Comparison of ENCODE assay signal across 22 mouse cellular contexts in the genomic region with DNA sequence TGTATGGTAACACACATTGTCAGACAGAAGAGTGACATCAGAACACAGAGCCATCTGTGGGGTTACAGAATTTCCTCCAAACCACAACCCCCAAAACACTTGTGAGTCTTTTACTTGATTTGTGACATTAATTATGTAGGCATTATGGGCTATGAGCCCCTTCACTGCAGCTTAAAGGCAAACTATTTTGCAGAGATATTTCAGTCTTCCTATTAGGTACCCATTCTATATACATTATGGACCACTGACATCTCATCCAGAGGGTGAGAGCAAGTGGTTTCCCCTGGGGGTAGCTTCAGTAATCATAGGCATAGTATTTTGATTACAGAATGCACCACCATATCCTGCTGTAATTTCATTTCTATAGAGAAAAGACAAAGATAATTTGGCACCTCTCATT.
"Had no signal": no experiment of that assay in that cellular context is flagged by ENCODE, and none has a peak within 500 bp of the region (broad histone marks: within the 10 kb centered on the region; RNA-seq: fewer than 3 reads in every experiment).

No protein-coding gene starts in this region.

- H3K4me2 ChIP-seq: heart, embryonic 12.5 days; hindbrain, embryonic 14.5 days; kidney, embryonic 15.5 days; limb, embryonic 13.5 days; limb, embryonic 15.5 days; liver, embryonic 12.5 days had no signal

- ATAC-seq: hindbrain, embryonic 16.5 days; intestine, embryonic 16.5 days; liver, embryonic 12.5 days had no signal

- H3K4me1 ChIP-seq: heart, embryonic 10.5 days; heart, embryonic 12.5 days; kidney, embryonic 15.5 days; limb, embryonic 13.5 days; limb, embryonic 15.5 days; liver, embryonic 12.5 days had no signal

- H3K9me3 ChIP-seq: heart, embryonic 10.5 days; heart, embryonic 12.5 days; kidney, embryonic 15.5 days; limb, embryonic 13.5 days; limb, embryonic 15.5 days; liver, embryonic 12.5 days had no signal

- DNase-seq: gastrocnemius, postnatal 14 days; gastrocnemius, postnatal 36 days; heart, adult 18-20 months; heart, postnatal 10 days; kidney, adult 11 months; kidney, adult 2 months; kidney, adult 9 months; kidney, postnatal 14 days; kidney, postnatal 36 days; layer of hippocampus, adult 9-11 months; layer of hippocampus, postnatal 36 days; left cerebral cortex, postnatal 4 days had no signal

- H3K27ac ChIP-seq: heart, embryonic 10.5 days; hindbrain, embryonic 14.5 days; kidney, embryonic 15.5 days; kidney, postnatal 0 days; limb, embryonic 13.5 days; limb, embryonic 15.5 days; liver, embryonic 12.5 days had no signal

- H3K9ac ChIP-seq: heart, embryonic 12.5 days; hindbrain, embryonic 14.5 days; kidney, embryonic 15.5 days; limb, embryonic 13.5 days; limb, embryonic 15.5 days; liver, embryonic 12.5 days had no signal

- H3K27me3 ChIP-seq: heart, embryonic 12.5 days; kidney, embryonic 15.5 days; limb, embryonic 13.5 days; limb, embryonic 15.5 days; liver, embryonic 12.5 days had no signal

- H3K36me3 ChIP-seq: heart, embryonic 10.5 days; heart, embryonic 12.5 days; kidney, embryonic 15.5 days; limb, embryonic 13.5 days; limb, embryonic 15.5 days; liver, embryonic 12.5 days had no signal

- H3K4me3 ChIP-seq: heart, embryonic 10.5 days; heart, embryonic 12.5 days; kidney, embryonic 15.5 days; limb, embryonic 13.5 days; limb, embryonic 15.5 days; liver, embryonic 12.5 days had no signal
